Mouse (Mus musculus) stomach, postnatal 0 days (tissue): ENCODE measurements around the gene Paqr5.

Source experiments
- CTCF ChIP-seq: IDR thresholded peaks from 2 replicates; pipeline ENCODE4 v1.5.1; 2016; ENCODE audit warnings: antibody characterized with exemption, low read depth, mild to moderate bottlenecking, moderate library complexity
- EP300 ChIP-seq: optimal IDR thresholded peaks from 2 replicates; pipeline ENCODE3; 2016; ENCODE audit warnings: antibody characterized with exemption

DNA sequence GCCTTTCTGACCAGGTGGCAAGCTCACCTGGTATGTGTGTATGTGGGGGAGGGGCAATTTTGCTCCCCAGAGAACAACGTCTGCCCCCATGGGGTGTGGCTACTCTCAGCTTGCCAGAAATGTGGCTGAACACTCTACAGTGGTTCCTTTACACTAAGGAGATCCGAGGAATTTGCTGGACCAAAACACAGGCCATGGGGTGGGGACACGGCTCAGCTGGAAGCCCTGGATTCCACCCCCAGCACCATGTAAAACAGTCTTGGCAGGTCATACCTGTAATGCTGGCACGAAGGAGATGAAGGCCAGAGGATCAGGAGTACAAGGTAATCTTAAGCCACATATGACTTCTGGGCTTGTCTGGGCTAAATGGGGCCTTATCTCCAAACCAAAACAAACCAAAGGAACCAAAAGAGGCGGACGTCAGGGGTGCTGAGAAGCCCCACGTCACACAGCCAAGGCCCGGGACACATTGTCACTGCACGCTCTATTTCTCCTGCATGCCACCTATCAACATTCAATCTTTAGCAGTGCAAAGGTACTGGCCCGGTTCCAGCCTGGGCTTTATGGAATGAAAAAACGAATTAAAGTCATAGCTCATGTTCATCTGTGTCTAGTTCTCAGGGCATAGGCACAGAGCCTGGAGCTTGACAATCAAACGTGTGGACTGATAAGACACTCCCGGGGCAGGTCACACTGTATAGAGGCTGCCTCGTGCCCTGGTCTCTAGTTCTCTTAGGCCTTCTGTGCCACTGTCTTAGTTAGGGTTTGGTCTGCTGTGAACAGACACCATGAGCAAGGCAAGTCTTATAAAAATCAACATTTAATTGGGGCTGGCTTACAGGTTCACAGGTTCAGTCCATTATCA is 8.2 kb downstream of the Paqr5 start:
- TF ChIP-seq CTCF (no peak), EP300 (no peak)
